Mouse (Mus musculus) megakaryocyte, embryonic 14.5 days (primary cell): ENCODE results near the gene Map10. TPM values are rescaled to one million over a fixed set of nuclear protein-coding genes. Genes with fewer than 3 reads are reported as not detected.

Source experiments
- H3K27me3 ChIP-seq: replicated peaks from 2 replicates; pipeline ENCODE3; 2012; ENCODE audit warnings: inconsistent platforms
- H3K36me3 ChIP-seq: replicated peaks from 2 replicates; pipeline ENCODE3; 2012; ENCODE audit warnings: low read length, inconsistent platforms, mixed read lengths
- H3K4me1 ChIP-seq: 2 replicates; pipeline ENCODE4 v1.6.1; 2012; ENCODE audit warnings: inconsistent platforms
- H3K4me3 ChIP-seq: replicated peaks from 2 replicates; pipeline ENCODE3; 2012; ENCODE audit warnings: moderate library complexity, mild to moderate bottlenecking, inconsistent platforms
- H3K9me3 ChIP-seq: 2 replicates; pipeline ENCODE4 v1.6.1; 2012; ENCODE audit warnings: inconsistent platforms
- FLI1 ChIP-seq: IDR thresholded peaks from 2 replicates; pipeline ENCODE4 v1.6.1; 2012; ENCODE audit warnings: low read length, inconsistent platforms, mixed read lengths
- GATA1 ChIP-seq: IDR thresholded peaks from 3 replicates; pipeline ENCODE4 v1.6.1; 2012; ENCODE audit warnings: mixed read lengths, low read length, inconsistent platforms, borderline replicate concordance
- polyA plus RNA-seq: library from polyadenylated mRNA; stranded (reverse); fragments of >175 nt; gene quantifications from 2 replicates; pipeline ENCODE4 v1.2.3, GENCODE M21; 2012; ENCODE audit warnings: low replicate concordance; ENCODE audit not compliant: insufficient read depth

The Map10 gene
- polyA plus RNA-seq, 1 experiment, result not detected

DNA sequence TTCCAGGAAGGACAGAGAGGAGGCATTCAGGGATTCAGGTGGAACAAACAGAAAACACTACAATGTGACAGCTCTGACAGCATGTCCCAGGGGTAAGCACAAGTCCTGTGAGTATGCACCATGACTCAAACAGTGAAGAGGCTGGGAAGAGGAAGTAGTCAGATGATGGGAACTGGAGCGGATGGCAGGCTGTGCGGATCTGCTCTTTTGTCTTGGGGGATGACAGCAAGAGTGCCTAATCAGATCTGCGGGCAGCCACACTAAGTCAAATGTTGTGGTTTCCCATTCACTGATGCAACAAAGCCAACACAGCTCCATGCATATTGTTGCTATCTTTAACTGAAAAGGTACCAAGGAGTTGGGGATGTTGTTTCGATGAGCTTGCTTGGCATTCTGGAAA is 20.2 kb upstream of the Map10 start:
- no peaks in the 10 kb centered on the region for H3K9me3 ChIP-seq
- H3K4me1 ChIP-seq, result peaks cover 5% of the 10 kb centered on the region; the same call in 1 of the 2 replicates
- peak overlapping the region; percentile 21 for H3K4me3 ChIP-seq
- TF ChIP-seq FLI1, result no peak
- TF ChIP-seq GATA1, result no peak
- no peaks in the 10 kb centered on the region for H3K36me3 ChIP-seq
- peaks cover 3% of the 10 kb centered on the region for H3K27me3 ChIP-seq

DNA sequence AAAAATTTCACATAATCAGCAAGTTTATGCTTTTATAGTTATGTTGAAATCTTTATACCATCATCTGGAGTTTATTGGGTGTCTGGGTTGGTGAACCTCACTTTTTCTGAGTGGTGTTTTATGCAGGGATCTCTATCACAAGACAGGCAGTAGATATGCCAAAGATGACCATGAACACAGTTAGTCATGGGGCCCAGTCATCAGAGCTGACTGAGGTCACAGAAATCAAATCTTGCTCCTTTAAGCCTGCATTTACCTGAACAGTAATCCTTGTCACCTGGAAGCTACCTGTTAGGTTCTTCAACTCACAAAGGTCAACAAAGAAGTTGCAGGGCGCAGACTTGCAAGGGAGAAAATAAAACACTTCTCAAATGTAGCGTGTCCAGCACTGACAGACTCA is 14.8 kb upstream of the Map10 start:
- no peaks in the 10 kb centered on the region for H3K9me3 ChIP-seq
- TF ChIP-seq FLI1 (no peak), GATA1 (no peak)
- H3K27me3 ChIP-seq, result no peaks in the 10 kb centered on the region
- no peaks in the 10 kb centered on the region; the same call in 1 of the 2 replicates for H3K4me1 ChIP-seq
- no peaks in the 10 kb centered on the region for H3K36me3 ChIP-seq
- H3K4me3 ChIP-seq, result no peak overlapping the region

DNA sequence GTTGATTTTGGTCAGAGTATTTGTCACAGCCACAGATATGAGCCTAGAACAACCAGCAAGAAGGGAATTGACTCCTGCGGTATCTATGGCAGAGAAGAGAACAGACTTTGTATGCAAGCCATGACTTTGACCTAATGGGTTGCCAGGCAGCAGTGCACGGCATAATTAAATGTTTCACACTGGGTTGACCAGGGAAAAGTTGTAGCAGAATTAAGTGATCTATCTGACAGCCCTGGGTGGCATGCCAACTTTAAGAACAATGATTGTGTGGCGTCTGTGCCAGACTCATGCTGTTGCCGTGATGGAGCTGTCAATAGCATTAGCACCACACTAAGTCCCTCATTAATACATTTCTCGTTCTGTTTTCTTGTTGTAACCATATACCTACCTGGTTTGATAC is 11.1 kb upstream of the Map10 start:
- Histone ChIP-seq H3K4me1 (no peaks in the 10 kb centered on the region), H3K9me3 (peaks cover 16% of the 10 kb centered on the region), H3K4me3 (no peak overlapping the region), H3K36me3 (no peaks in the 10 kb centered on the region), H3K27me3 (peaks cover 2% of the 10 kb centered on the region)
- TF ChIP-seq GATA1 (no peak), FLI1 (no peak)

DNA sequence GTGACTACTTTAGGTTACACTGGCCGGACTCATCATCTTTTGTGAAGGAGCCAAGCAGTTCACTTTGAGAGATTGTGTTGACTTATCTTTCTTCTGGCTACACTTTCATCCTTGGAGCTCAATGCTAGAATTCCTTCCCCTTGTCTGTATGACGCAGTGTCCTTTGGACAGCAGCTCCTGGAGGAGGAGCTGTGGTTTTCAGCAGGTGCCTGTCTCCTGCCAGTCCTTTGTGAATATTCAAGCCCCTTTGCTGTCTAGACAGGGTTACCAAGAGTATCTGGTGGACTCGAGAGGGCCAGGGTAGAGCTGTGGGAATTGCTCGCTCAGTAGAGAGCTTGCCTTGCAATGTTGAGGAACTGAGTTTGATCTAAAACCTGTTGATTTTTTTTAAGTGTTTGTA is 10.7 kb upstream of the Map10 start:
- Histone ChIP-seq H3K4me3 (no peak overlapping the region), H3K4me1 (no peaks in the 10 kb centered on the region), H3K9me3 (peaks cover 16% of the 10 kb centered on the region), H3K36me3 (no peaks in the 10 kb centered on the region), H3K27me3 (peaks cover 2% of the 10 kb centered on the region)
- TF ChIP-seq GATA1 (no peak), FLI1 (no peak)

DNA sequence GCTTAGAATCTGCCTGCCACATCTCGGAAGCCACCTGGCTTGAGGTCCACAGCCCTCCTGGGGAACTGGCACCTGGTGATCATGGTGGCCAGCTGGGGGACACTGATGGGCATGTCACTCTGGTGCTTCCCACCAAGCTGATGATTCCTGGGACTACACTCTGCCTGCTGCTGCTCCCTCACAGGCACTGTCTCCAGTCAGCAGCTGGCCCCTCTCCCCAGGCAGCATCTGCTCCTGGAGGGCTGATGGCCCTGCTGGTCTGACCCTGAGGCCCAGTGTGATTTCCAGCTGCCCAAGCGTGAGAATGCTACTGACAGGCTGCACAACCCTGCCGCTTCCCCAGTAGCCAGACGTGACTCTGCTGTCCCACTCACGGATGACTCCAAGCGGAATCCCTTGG is 9.2 kb upstream of the Map10 start:
- Histone ChIP-seq H3K36me3 (no peaks in the 10 kb centered on the region), H3K4me3 (peak overlapping the region; percentile 46), H3K27me3 (peaks cover 2% of the 10 kb centered on the region), H3K4me1 (no peaks in the 10 kb centered on the region), H3K9me3 (peaks cover 19% of the 10 kb centered on the region)
- TF ChIP-seq GATA1 (no peak), FLI1 (no peak)

DNA sequence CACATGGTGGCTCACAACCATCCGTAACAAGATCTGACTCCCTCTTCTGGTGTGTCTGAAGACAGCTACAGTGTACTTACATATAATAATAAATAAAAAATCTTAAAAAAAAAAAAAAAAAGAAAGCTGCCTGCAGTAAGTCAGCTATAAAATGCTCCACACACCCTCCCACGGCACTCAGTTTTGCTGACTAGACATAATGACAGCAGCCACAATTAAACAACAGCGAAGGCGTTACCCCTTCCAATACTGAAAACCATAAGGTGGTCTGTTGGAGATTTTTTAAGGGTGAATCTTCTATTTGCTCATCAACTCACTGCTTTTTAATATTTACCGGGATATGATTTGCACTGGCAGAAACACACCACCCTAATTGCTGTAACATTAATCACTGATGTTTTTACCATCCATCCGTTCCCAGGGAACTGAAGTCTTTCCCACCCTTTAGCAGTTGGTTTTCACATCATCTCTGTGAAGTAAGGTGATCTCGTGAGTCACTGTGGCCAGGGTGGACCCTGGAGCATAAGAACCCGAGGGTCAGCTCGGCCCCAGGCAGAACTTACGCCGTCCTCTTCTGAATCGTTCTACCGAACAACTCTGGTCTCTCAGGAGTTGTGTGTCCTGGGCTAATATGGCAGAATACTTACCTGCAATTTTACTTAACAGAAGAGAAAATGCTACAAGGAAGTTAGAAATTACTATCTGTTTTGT is 7.5 kb upstream of the Map10 start:
- Histone ChIP-seq H3K27me3 (peaks cover 4% of the 10 kb centered on the region), H3K9me3 (peaks cover 19% of the 10 kb centered on the region), H3K4me1 (no peaks in the 10 kb centered on the region), H3K4me3 (no peak overlapping the region), H3K36me3 (no peaks in the 10 kb centered on the region)
- TF ChIP-seq FLI1 (no peak), GATA1 (no peak)

DNA sequence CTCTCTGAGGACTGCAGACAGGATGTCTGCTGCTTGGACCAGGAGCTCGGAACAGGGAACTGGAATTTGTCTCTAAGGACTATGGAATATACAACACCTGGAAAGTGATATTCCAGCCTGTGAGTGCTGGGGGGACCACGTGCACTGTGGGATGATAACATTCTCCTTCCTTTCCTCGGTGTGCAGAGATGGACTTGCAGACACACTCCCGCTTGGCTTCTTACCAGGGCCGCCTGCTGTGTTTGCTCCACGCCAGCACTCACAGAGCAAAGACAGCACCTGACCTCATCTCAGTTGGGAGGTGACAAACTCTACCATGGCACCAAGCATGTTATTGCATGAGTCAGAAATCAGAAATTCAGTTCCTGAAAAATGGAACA is 7.0 kb upstream of the Map10 start:
- H3K36me3 ChIP-seq, result no peaks in the 10 kb centered on the region
- no peak overlapping the region for H3K4me3 ChIP-seq
- TF ChIP-seq GATA1 (no peak), FLI1 (no peak)
- H3K27me3 ChIP-seq, result peaks cover 4% of the 10 kb centered on the region
- H3K4me1 ChIP-seq, result no peaks in the 10 kb centered on the region
- H3K9me3 ChIP-seq, result peaks cover 19% of the 10 kb centered on the region

DNA sequence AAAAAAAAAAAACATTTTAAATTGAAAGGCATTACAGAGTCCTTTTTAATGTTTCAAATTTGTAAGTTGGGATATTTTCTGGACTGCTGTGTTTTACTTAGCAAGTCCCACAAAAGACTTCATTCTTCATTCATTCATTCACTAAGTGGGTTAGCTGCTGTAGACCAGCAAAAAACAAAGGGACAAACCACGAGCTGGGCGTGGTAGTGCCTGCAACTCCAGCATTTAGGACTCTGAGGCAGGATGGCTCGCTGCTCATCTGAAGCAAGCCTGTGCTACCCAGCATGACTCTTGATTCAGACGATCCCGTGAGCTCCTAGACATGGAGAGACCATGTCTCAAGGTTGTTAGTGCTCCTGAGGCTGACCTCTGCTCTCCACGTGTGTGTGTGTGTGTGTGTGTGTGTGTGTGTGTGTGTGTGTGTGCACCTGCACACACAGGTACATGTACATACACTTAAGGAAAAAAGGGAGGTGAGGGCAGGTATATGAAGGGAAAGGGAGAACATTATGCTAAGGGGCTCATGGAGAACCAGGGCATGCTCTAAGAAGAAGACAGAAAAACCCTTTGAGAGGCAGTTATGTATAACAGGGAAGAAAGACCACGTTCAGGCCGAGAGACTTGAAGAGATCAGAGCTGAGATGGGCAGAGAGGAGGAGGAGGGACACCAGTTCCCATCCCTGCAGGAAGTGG is 4.3 kb upstream of the Map10 start:
- H3K4me3 ChIP-seq, result no peak overlapping the region
- peaks cover 30% of the 10 kb centered on the region for H3K9me3 ChIP-seq
- H3K27me3 ChIP-seq, result peaks cover 17% of the 10 kb centered on the region
- TF ChIP-seq GATA1 (no peak), FLI1 (no peak)
- peaks cover 7% of the 10 kb centered on the region; the same call in 1 of the 2 replicates for H3K4me1 ChIP-seq
- no peaks in the 10 kb centered on the region for H3K36me3 ChIP-seq

DNA sequence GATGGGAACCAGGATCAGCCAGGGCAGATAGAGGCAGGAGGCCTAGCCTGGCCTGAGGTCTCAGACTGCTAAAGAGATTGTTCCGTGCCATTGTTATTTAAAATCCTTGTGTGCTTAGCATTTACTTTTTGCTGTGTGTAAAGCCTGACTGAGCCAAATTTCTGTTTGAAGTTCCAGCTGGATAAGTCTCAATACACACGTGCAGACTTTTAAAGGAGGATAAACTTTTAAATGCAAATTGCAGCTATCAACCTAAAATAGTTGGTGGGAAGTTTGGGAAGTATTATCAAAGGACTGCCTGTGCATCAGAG is 3.8 kb upstream of the Map10 start:
- Histone ChIP-seq H3K9me3 (peaks cover 30% of the 10 kb centered on the region), H3K36me3 (no peaks in the 10 kb centered on the region), H3K4me3 (no peak overlapping the region), H3K4me1 (peaks cover 7% of the 10 kb centered on the region; the same call in 1 of the 2 replicates), H3K27me3 (peaks cover 20% of the 10 kb centered on the region)
- TF ChIP-seq GATA1 (no peak), FLI1 (no peak)

DNA sequence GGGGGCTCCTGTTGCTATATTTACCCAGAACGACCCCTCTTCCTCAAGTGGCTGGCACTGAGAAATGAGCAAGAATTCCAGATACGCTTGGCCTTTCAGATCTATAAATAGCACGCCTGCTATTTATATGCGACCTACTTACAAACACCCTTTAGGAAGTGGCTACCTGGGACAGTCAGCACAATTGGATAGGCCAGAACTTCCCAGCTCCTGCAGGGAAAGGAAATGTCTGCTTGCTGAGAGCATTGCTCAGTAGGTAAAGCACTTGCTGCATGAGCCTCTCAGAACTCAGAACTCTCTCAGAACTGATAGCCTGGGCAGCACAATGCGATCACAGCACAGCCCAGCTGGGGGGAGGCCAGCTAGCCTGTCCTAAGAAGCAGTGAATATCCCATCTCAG is 3.4 kb upstream of the Map10 start:
- no peak for TF ChIP-seq GATA1
- TF ChIP-seq FLI1, result no peak
- no peak overlapping the region for H3K4me3 ChIP-seq
- H3K27me3 ChIP-seq, result peaks cover 21% of the 10 kb centered on the region
- peaks cover 32% of the 10 kb centered on the region for H3K9me3 ChIP-seq
- no peaks in the 10 kb centered on the region for H3K36me3 ChIP-seq
- H3K4me1 ChIP-seq, result peaks cover 7% of the 10 kb centered on the region; the same call in 1 of the 2 replicates

DNA sequence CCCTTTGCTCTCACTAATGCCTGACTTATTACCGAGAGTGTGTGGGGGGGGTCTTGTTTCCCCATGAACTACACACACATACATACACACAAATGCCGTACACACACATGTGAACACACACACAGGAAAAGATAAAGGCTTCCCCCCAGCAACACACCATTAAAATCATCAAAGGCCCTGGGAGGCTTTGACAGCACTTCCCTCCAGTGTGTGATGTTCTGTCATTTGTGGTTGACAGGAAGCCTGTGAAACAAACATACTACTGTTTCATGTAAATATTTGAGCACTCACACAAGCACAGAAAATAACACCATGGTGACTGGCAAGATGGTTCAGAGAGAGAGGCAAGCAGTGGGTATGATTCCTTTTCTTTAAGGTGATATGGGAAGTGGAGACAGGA is 2.4 kb upstream of the Map10 start:
- Histone ChIP-seq H3K36me3 (no peaks in the 10 kb centered on the region), H3K9me3 (peaks cover 37% of the 10 kb centered on the region), H3K4me3 (no peak overlapping the region), H3K4me1 (peaks cover 7% of the 10 kb centered on the region; the same call in 1 of the 2 replicates), H3K27me3 (peaks cover 22% of the 10 kb centered on the region)
- TF ChIP-seq GATA1, result no peak
- no peak for TF ChIP-seq FLI1
